Mouse (Mus musculus) cerebellum, adult 11 months (tissue): ENCODE measurements around the gene Tbc1d22a.

Source experiments
- DNase-seq: peaks from one replicate; pipeline ENCODE4 v3.0.0; 2022

The Tbc1d22a gene

DNA sequence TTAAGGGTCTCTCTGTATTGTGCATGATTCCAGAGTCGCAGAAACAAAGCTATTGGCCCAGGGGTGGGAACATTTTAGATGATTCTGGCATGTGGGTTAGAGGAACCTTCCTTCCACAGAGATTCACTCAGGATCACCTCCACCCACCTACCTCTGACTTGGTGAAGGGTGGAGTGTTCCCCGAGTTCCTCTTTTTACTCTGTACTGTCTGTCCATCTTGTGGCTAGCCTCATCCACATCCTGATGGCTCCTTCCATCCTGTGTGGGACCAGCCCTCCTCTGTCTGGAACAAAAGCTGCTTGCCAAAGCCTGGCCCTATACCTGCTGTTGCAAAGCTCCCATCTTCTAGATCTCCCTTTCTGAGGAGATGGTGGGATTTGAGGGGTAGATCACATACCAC, 71.0 kb downstream of the Tbc1d22a start:
- no peak for DNase-seq

GRCm38 (mm10) chr15:86290074-86290473, 75.8 kb downstream of the Tbc1d22a start:
- DNase-seq, result no peak

- DNase-seq, result no peak
These were observed 78.0 kb downstream of the Tbc1d22a start for GRCm38 (mm10) chr15:86292288-86292687.

DNA sequence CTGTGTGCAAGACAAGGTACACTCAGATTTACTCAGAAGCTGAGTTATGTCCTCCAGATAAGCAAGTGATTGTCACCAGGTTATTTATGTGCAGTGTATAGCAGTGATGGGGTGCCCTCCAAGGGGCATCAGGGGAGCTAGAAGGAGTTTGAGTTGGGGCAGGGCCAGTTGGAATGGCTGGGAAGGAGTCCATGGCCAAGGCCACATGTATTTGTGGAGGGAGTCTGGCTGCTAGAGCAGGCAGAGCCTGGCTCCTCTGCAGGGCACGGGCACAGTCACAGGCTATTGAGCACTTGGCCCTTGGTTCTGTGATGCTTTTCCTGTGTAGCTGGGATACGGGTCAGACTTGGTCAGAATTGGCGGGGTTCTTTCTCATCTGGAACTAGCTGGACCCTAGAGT, 80.2 kb downstream of the Tbc1d22a start:
- DNase-seq, result no peak

GRCm38 (mm10) chr15:86295722-86296288, 81.5 kb downstream of the Tbc1d22a start:
- no peak for DNase-seq

DNA sequence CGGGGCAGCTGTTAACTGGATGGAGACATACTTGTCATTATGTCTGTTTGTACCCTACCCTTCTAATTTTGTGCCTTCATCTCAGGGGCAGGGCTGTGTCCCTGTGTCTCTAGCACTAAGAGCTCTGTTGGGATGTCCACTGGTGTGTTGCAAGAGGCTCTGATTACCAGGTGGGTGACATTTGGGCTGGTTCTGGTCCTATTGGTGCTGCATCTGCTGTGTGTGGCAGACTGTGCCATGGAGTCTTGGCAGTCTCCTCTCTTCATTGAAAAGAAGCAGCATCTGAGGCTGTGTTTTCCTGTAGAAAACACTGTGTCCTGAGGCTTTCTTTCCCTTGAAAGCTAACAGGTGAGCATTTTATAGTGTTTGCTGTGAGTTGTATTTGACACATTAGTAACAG, 83.0 kb downstream of the Tbc1d22a start:
- peak; percentile 21 for DNase-seq

- DNase-seq, result no peak
These were observed 89.6 kb downstream of the Tbc1d22a start for GRCm38 (mm10) chr15:86303876-86304275.

GRCm38 (mm10) chr15:86304861-86305260, 90.6 kb downstream of the Tbc1d22a start:
- DNase-seq, result no peak

DNA sequence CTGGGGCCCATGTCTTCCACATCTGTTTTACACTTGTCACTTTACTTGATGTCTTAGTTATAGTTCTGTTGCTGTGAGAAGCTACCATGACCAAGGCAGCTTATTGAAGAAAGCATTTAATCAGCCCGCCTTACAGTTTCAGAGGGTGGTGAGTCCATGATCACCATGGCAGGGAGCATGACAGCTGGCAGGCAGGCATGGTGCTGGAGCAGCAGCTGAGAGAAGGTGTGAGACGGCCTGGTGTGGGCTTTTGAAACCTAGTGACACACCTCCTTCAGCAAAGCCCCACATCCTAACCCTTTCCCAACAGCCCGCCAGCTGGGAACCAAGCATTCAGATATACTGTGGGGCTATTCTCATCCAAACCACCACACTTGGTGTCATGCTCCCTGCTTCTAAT, 91.0 kb downstream of the Tbc1d22a start:
- DNase-seq, result no peak

GRCm38 (mm10) chr15:86309213-86309829, 95.1 kb downstream of the Tbc1d22a start:
- no peak for DNase-seq

DNA sequence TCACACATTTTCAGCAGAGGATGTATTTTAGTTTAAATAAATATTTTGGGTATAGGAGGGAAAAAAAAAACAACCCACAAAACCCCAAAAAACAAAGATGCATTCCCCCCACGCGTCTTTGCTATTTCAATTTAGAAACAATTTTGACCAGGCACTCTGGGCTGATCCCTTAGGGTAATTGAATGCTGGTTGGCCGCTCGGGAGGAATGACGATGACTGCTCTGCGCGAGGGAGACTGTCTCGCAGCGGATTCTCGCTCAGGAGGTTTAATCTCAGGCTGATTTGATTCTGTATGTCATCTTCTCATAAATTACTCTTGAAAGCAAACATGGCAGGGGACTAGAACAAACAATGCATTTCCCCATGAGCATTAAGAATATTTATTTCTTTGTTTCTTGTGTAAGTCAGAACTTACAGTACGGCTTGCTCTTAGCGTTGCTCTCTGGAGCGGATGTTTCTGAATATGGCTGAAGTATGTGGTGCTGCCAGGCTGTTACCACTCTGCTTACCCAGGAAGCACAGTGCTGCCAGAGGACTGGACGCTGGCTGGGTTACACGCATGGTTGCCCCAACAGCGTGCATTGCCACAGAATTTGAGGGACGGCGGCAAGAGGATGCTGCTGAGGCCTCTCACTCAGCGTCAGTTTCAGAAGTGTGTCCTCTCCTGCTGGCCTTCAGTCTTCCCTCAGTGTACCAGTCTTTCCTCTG, 106.7 kb downstream of the Tbc1d22a start:
- no peak for DNase-seq

DNA sequence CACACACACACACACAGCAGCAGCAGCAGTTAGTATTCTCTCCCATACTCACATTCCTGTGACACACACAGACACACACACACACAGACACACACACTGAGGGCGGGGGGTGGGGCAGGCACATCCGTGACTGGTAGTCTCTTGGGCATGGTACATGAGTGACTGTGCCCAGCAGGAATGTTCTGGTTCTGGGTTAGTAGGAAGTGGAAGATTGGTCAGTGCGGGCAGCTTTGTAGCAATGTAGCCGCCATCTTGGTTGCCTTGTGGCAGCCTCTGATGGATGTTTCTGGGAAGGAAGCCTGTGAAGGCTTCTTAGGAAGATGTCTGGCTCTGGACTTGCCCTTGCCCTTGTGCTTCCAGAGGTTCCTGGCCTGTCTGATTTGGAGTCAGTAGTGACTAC, 112.1 kb downstream of the Tbc1d22a start:
- DNase-seq, result no peak

DNA sequence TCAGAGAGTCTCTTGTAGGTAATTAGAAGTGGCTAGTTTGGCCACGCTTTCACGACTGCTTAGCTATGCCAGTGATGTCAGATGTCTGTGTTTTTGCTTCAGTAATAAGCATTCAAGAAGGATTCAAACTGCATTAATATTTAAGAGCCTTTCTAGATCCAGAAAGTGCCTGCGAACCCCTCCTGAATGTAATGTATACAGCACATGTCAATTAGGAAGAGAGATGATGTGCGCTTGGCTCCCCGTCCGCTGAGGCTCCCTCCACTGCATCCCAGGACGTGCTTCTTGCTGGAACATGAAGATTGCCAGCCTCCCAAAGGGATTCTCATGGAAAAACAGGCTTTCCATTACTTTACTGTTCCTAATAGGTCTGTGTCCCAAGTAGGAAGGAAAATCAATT, 115.7 kb downstream of the Tbc1d22a start:
- no peak for DNase-seq

DNA sequence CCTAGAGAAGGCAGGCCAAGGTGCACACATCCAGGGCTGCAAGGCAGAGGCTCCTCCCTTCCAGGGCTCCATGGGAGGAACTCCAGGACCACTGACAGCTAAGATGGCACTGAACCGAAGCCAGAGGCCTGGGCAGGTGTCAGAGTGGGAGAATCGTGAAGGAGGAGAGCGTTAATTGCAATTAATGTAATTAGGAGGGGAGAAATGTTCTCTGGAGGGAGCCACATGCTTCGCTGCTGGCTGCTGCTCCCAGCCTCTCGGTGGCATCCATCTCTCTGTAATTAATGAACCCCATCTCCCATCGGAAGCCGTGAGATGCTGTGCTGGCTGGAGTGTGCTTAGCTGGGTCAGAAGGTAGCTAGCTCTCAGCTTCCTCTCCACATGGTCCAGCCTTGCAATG, 116.2 kb downstream of the Tbc1d22a start:
- DNase-seq, result no peak

GRCm38 (mm10) chr15:86331501-86332245, 117.4 kb downstream of the Tbc1d22a start:
- DNase-seq, result no peak

DNA sequence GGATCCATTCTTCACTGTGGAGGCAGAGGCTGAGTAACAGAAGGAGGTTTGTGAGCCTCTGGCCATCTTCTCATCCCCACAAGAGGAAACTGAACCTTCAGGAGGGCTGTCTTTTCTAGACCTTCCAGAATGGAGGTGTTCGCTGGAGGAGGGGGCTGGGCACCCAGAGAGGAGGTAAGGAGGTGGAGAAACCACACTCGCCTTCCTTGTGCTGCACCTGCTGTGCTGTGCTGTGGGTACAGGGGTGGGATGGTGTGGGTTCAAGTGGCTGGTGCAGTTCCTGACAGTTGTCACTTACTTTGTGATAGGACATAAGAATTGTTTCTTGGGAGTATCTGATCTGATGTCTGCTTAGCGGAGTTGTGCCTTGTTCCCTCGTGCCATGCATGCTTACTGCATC, 118.9 kb downstream of the Tbc1d22a start:
- no peak for DNase-seq

DNA sequence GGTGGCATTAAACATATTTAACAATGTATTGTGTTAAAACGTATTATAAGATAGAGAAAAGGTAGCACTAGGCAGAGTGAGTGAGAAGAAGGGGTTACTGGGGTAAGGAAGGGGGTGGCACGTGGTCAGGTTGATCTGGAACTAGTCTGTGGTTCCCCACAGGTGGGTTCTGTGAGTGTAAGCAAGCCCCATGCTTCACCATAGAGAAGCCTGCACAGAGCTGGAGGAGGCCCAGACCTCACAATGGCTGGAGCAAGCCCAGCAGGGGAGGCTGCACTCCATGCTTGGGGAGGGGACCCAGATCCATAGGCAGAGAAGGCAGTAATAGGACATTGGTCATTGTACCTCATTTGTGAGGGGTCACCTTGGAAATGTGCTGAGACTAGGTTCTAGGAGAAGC, 119.3 kb downstream of the Tbc1d22a start:
- DNase-seq, result no peak

DNA sequence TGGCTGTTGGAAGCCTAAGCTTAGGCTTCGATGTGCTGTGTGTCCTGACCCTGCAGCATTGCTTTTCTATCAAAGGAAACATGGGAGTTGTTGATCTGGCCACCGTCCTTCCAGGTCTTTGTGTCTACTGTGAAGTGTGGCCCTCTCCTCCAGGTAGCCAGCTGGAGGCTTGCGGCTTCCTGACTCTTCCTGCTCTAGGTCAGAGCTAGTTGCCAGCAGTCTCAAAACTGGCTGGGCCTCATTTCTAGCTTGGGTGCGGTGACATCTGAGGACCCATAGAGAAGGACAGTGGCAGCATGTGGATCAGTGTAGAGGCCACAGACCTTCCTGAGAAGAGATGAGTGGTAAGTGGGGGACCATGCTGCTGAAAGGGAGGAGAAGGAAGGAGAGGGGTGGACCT, 120.0 kb downstream of the Tbc1d22a start:
- no peak for DNase-seq

GRCm38 (mm10) chr15:86334745-86335144, 120.5 kb downstream of the Tbc1d22a start:
- DNase-seq, result no peak

- DNase-seq, result no peak
These were observed 121.5 kb downstream of the Tbc1d22a start for GRCm38 (mm10) chr15:86335781-86336180.

DNA sequence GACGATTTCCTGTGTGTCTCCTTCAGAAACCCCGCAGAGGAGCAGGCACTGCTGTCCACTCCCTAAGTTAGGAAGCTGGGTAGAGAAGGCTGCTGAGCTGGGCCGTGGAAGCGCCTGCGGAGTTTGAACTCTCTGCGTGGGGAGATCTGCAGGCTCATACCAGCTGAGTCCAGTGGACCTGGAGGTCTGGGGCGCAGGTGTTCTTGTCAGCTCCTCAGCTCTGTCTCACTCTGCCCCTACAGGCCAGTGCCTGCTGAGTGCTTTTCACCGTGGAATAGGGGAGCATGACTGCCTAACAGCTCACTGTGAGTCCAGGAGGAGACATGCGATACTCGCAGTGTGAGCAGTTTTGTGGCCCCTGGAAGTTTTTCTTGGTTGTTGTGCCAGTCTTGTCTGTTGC, 123.5 kb downstream of the Tbc1d22a start:
- DNase-seq, result no peak

DNA sequence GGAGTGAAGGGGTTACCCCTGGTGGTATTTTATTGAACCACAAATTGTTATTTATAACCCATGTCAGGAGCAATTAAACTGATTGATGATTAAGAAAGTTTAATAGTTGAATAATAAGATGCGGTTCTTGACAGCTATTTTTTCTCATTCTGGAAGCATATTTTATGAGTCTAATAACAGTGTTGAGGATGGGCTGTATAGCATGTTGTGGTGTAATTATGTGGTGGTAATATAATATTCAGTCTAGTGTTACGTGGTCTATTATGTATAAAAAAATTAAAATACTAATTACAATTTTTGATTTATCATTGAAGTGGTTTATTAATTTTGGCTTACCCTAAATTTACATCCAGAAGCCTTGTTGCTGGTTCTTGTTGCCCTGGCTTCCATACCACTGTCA, 125.5 kb downstream of the Tbc1d22a start:
- DNase-seq, result no peak

DNA sequence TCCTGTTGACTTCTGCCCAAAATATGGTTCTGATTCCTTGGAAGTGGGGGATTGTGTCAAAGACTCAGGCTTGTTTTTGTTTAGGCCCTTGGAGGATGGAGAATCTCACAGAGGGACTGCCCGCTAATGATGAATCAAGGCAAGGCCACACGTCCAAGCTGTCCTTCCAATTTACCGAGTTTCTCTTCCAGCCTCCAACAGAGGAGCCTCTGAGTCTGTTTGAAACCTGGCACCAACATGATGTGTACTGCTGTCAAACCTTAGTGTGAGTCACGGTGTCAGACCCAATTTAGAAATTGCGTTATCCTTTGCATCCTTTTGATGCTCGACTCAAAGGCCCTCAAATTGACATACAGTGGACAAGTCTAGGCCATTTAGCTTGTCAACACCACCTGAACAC, 126.5 kb downstream of the Tbc1d22a start:
- DNase-seq, result no peak
